Mouse (Mus musculus): ENCODE measurements around the gene Hsd17b1.
A peak's percentile ranks its signal among the peaks of the same experiment; 100 is the strongest.

DNA sequence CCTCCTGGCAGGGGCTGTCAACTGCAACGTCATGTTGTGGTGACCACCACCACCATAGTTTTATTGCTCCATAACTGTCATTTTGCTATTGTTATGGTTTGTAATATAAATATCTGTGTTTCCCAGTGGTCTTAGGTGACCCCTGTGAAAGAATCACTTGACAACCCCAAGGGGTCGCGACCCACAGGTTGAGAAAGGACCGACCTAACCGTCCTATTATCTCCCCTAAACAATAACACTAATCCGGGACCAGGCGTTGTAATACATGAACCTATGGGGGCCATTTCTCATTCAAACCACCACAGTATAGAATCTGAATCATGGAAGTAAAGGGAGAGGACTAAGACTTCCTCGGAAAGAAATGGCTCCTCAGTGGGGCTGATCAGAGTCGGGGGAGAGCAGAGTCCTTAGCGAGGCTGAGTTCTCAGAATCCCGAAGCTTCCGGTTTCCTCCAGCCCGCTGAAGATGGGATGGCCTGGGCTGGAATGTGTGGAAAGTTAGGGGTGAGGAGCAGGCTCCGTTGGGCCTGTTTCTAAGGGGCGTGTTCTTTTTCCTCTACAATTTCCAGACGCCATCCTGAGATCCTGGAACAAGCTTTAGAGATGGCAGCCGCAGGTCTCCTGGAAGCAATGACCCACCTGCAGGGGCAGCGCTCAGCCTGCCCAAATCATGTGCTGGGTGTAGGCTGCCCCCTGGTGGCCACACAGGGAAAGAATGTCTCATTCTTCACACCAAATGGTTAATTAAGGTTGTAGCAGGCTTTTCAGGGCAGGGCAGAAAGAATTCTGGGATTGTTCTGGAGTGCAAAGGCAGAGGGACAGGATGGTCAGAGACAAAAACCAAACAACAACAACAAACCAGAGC, 11.4 kb upstream of the Hsd17b1 start:
- peak; percentile 94 for TF ChIP-seq CTCF (IDR thresholded peaks at IDR 0.05; ENCODE audit: insufficient read depth, low read depth, low read length)
- TF ChIP-seq POLR2A (IDR thresholded peaks at IDR 0.05; ENCODE audit: insufficient read depth, low read depth, low read length) = no peak
